Mouse (Mus musculus): ENCODE data around the gene Utp11. TPM values are rescaled to one million over a fixed set of nuclear protein-coding genes. Genes with fewer than 3 reads are reported as not detected.

Gene Utp11
- total RNA-seq, 2 experiments from 2014 or later = 16.5 to 20.2 TPM

DNA sequence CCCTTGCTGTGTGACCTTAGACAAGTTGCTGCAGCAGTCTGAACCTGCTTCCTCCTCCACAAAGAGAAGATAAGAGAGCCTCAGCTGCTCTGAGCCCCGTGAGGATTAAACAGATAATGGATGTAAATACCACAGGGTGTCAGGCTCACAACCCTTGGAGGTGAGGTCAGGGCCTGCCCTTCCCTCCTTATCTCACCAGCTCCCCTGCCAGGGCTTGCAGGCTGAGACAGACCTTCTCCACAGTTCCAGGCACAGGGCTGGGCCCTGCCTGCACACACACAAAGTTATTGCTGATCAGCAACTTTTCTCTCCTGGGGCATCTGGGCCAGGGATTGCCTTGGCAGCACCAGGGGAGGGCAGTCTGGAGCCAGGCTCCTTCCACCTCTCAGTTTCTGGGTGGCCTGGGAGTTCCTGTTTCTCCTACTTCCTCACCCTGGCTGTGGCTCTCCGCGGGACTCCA lies 48.4 kb downstream of the Utp11 start:
- DNase-seq = no peak
- intact Hi-C loops (cut with DNase I) = no loop called here

DNA sequence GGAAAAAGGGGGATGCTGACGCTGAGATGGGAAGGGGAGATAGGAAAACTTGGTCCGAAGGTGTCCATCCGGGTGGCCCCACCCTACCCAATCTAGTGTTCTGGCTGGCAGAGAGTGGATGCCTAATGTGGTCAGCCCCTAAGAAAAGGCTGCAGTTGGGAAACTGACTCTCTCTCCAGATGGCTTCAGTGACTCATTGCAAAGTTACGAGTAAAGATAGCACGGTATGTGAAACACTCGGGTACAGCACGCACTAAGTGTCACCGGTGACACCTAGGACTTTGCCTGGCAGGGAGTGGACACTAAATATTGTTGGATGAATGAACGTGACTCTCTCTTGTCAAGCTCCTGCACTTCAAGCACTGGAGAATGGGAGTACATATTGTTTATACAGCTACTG lies 49.5 kb downstream of the Utp11 start:
- intact Hi-C loops (cut with DNase I) = no loop called here
- DNase-seq = no peak

DNA sequence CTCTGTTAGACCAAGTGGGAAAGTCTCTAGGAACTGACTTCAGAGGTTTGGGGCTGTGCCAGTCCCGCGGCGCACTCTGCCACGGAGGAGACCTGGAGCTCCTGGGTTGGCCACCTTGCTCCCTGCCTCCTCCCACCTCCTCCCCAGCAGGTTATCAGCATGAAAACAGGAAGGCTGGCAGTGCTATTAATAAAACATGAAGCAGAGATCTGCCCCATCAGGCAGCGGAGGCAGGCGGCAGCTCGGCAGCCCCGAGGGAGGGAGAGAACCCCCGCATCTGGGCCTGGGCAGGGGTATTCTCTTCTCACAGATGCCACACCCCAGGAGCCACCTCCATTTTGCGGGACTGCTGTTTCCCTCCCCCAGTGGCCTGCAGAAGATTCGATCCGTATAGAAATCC lies 53.7 kb downstream of the Utp11 start:
- intact Hi-C loops (cut with DNase I) = no loop called here
- no peak for DNase-seq

DNA sequence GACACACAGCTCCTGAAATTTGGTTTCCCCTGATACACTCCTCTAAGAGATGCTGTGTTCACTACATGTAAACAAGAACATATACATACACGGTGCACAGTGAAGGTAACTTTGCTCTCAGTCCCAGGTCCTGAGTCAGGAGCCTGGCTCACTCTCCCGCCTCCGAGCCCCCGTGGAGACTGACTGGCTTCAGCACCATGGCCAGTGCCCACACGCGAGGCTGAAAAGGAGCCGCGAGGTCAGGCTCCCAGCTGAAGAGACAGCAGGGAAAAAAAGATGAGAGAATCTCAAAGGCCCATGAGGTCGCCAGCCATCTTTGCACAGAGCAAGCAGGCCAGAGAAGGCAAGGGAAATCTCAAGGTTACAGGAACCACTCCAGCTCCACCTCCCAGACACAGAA lies 60.1 kb downstream of the Utp11 start:
- peak; percentile 13 for DNase-seq
- intact Hi-C loops (cut with DNase I) = no loop called here

DNA sequence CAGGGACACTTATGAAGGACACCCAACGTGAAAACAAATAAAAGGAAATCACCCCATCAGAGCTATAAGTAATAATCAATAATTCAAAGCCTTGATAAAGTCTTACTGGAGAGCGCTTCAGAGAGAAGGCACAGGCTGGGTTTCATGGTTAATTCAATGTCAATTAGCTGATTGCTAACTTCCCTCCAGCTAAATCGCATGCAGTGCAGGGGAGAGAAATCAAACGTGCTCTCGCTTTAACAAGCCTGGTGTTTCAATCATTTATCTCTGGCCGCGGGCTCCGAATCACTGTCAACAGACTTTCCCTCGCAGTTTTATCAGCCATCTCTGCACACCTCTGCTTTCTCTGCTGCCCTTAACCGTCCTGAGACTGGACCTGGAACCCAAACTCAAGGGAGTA lies 60.5 kb downstream of the Utp11 start:
- intact Hi-C loops (cut with DNase I) = no loop called here
- no peak for DNase-seq

DNA sequence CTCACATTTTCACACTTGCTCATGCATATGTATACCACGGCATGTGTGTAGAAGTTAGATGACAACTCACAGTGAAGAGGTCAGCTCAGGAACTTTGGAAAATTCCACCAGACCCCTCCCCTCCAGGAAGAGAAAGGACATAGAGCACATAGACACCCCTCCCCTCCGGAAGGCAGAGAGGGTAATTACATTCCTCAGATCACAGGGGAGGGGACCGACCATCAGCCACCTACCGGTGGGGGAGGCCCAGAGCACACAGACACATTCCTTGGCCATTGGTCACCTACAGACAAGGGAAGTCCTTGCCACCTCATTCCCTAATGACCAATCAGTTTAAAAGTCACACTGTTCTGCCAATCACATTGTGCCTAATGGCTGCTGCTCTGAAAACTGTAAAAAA lies 61.9 kb downstream of the Utp11 start:
- intact Hi-C loops (cut with DNase I) = no loop called here
- no peak for DNase-seq

Small RNA genes lying within 50 kb of the gene (microRNA-seq; reads per million reads assigned to microRNA genes)
- gene Gm24721 (not detected), gene Mir697 (not detected)

Other genes with a start within 250 kb of the Utp11 start
- gene 3100002H09Rik, start 82.8 kb downstream of the Utp11 start, total RNA-seq (2021) = 1 to 10 TPM in 1 of 2 experiments, under 1 TPM in 1; 0.99 to 1.5 TPM
- gene Pou3f1, start 36.8 kb downstream of the Utp11 start, total RNA-seq (2021) = 10 to 100 TPM; 42.4 to 52.0 TPM
- 1 to 10 TPM; 4.3 to 4.9 TPM for gene Fhl3, start 7.1 kb upstream of the Utp11 start, total RNA-seq (2021)
- 10 to 100 TPM; 45.9 to 47.3 TPM for gene Sf3a3, start 21.2 kb upstream of the Utp11 start, total RNA-seq (2021)
- gene Inpp5b, start 48.2 kb upstream of the Utp11 start, total RNA-seq (2021) = 10 to 100 TPM; 30.4 to 33.6 TPM
- 10 to 100 TPM; 25.0 to 27.2 TPM for gene Mtf1, start 108.5 kb upstream of the Utp11 start, total RNA-seq (2021)
- gene Yrdc, start 157.1 kb upstream of the Utp11 start, total RNA-seq (2021) = 10 to 100 TPM; 40.6 to 45.8 TPM
- 10 to 100 TPM; 74.1 to 75.1 TPM for gene 1110065P20Rik, start 157.6 kb upstream of the Utp11 start, total RNA-seq (2021)
- gene Maneal, start 168.6 kb upstream of the Utp11 start, total RNA-seq (2021) = 10 to 100 TPM; 48.8 to 52.5 TPM
- 10 to 100 TPM; 15.7 to 18.8 TPM for gene Epha10, start 187.3 kb upstream of the Utp11 start, total RNA-seq (2021)
- 10 to 100 TPM; 16.3 to 18.6 TPM for gene 9930104L06Rik, start 243.4 kb upstream of the Utp11 start, total RNA-seq (2021)
- 10 to 100 TPM; 10.6 to 11.3 TPM for gene Cdca8, start 245.7 kb upstream of the Utp11 start, total RNA-seq (2021)